Mouse (Mus musculus) forebrain, embryonic 14.5 days (tissue): ENCODE measurements around the gene Iqcn. TPM values are rescaled to one million over a fixed set of nuclear protein-coding genes. Genes with fewer than 3 reads are reported as not detected.

Experiments used
- ATAC-seq: fragments of 200-750 bp; cut with Nextera tagmentation; 2 replicates; pipeline ENCODE4 v1.8.0; 2017; ENCODE audit warnings: mild to moderate bottlenecking, moderate library complexity
- DNase-seq: peaks from one replicate; pipeline ENCODE4 v3.0.0-alpha.2; 2015; ENCODE audit warnings: low spot score
- H3K27ac ChIP-seq: fragments of 300-500 bp; sonication (generic); 2 replicates; pipeline ENCODE4 v1.5.1; 2014; ENCODE audit warnings: low read depth, mild to moderate bottlenecking, control low read depth, low read length, moderate library complexity
- H3K27me3 ChIP-seq: fragments of 300-500 bp; sonication (generic); replicated peaks from 2 replicates; pipeline ENCODE4 v1.6.1; 2014; ENCODE audit warnings: low read length, control low read depth, mixed read lengths; ENCODE audit not compliant: control insufficient read depth, insufficient read depth
- H3K36me3 ChIP-seq: fragments of 300-500 bp; sonication (generic); 2 replicates; pipeline ENCODE4 v1.6.1; 2014; ENCODE audit warnings: low read length, control low read depth; ENCODE audit not compliant: control insufficient read depth, insufficient read depth
- H3K4me1 ChIP-seq: fragments of 300-500 bp; sonication (generic); 2 replicates; pipeline ENCODE4 v1.6.1; 2014; ENCODE audit warnings: antibody characterized with exemption, low read length, control low read depth; ENCODE audit not compliant: control insufficient read depth, insufficient read depth
- H3K4me2 ChIP-seq: fragments of 300-500 bp; sonication (generic); 2 replicates; pipeline ENCODE4 v1.6.1; 2014; ENCODE audit warnings: mild to moderate bottlenecking, control low read depth, low read length
- H3K4me3 ChIP-seq: fragments of 300-500 bp; sonication (generic); 2 replicates; pipeline ENCODE4 v1.5.1; 2014; ENCODE audit warnings: low read depth, low read length, control low read depth
- H3K9ac ChIP-seq: fragments of 300-500 bp; sonication (generic); 2 replicates; pipeline ENCODE4 v1.6.1; 2014; ENCODE audit warnings: mild to moderate bottlenecking, low read length, control low read depth, moderate library complexity
- H3K9me3 ChIP-seq: fragments of 300-500 bp; sonication (generic); replicated peaks from 2 replicates; pipeline ENCODE4 v1.6.1; 2016; ENCODE audit warnings: low read length, control low read depth, mixed read lengths; ENCODE audit not compliant: control insufficient read depth
- WGBS: fragments of 180-500 bp; shearing (Covaris S2); extraction: QIAGEN DNeasy Blood & Tissue Kit; methylation state at CpG from one replicate; pipeline ENCODE4 v1.1.7; 2014; 5-methylcytosine and 5-hydroxymethylcytosine counted together
- polyA plus RNA-seq: library from polyadenylated mRNA; unstranded; fragments of >200 nt; fragmentation: Nextera tagmentation; extraction: Ambion mirVana; gene quantifications from 2 replicates; pipeline ENCODE4 v1.2.1, GENCODE M21; 2014

The Iqcn gene
- polyA plus RNA-seq, 1 experiment from 2014 or later = 0.10 TPM

- WGBS = 59% methylated on average over 10 of the region's 10 CpGs
- Histone ChIP-seq H3K4me2 (peak overlapping the region; percentile 58), H3K27me3 (no peaks in the 10 kb centered on the region), H3K4me3 (peak overlapping the region; percentile 99), H3K4me1 (peaks cover 29% of the 10 kb centered on the region), H3K36me3 (peaks cover 10% of the 10 kb centered on the region; the same call in 1 of the 2 replicates), H3K9me3 (no peaks in the 10 kb centered on the region), H3K27ac (peak overlapping the region; percentile 99), H3K9ac (peak overlapping the region; percentile 99)
- ATAC-seq (no peak), DNase-seq (peak; percentile 30)
These were observed 1.9 kb upstream of the Iqcn start for GRCm38 (mm10) chr8:70701048-70701981.

- Histone ChIP-seq H3K4me1 (peaks cover 20% of the 10 kb centered on the region), H3K36me3 (peaks cover 10% of the 10 kb centered on the region; the same call in 1 of the 2 replicates), H3K4me2 (peak overlapping the region; percentile 58; the same call in 1 of the 2 replicates), H3K4me3 (no peak overlapping the region), H3K9me3 (no peaks in the 10 kb centered on the region), H3K27ac (no peak overlapping the region), H3K27me3 (no peaks in the 10 kb centered on the region), H3K9ac (peak overlapping the region; percentile 35)
- 88% methylated on average over 2 of the region's 2 CpGs for WGBS
- ATAC-seq (no peak), DNase-seq (no peak)
These were observed 1.0 kb upstream of the Iqcn start for GRCm38 (mm10) chr8:70701982-70702841.

- Histone ChIP-seq H3K27ac (no peak overlapping the region), H3K4me2 (peak overlapping the region; percentile 58; the same call in 1 of the 2 replicates), H3K9ac (0 out of 2 replicates have a peak overlapping the region, but pooled peaks have one; percentile 8), H3K4me1 (peaks cover 15% of the 10 kb centered on the region), H3K36me3 (peaks cover 10% of the 10 kb centered on the region; the same call in 1 of the 2 replicates), H3K27me3 (no peaks in the 10 kb centered on the region), H3K9me3 (no peaks in the 10 kb centered on the region), H3K4me3 (no peak overlapping the region)
- 85% methylated on average over 3 of the region's 3 CpGs for WGBS
- DNase-seq (no peak), ATAC-seq (no peak)
These were observed 445 bp upstream of the Iqcn start for GRCm38 (mm10) chr8:70702842-70703182.

GRCm38 (mm10) chr8:70708281-70708680 is 5.0 kb downstream of the Iqcn start:
- WGBS = 96% methylated on average over 14 of the region's 14 CpGs
- Histone ChIP-seq H3K9ac (no peak overlapping the region), H3K4me2 (no peak overlapping the region), H3K4me1 (no peaks in the 10 kb centered on the region), H3K4me3 (no peak overlapping the region), H3K27me3 (no peaks in the 10 kb centered on the region), H3K9me3 (no peaks in the 10 kb centered on the region), H3K27ac (no peak overlapping the region), H3K36me3 (peaks cover 3% of the 10 kb centered on the region; the same call in 1 of the 2 replicates)
- ATAC-seq (no peak), DNase-seq (no peak)

- Histone ChIP-seq H3K4me1 (no peaks in the 10 kb centered on the region), H3K36me3 (no peaks in the 10 kb centered on the region), H3K9ac (no peak overlapping the region), H3K4me2 (no peak overlapping the region), H3K27ac (no peak overlapping the region), H3K4me3 (no peak overlapping the region), H3K27me3 (no peaks in the 10 kb centered on the region), H3K9me3 (no peaks in the 10 kb centered on the region)
- ATAC-seq (no peak), DNase-seq (no peak)
- 89% methylated on average over 9 of the region's 9 CpGs for WGBS
These were observed 6.5 kb downstream of the Iqcn start for GRCm38 (mm10) chr8:70709794-70710193.

- H3K27me3 ChIP-seq = no peaks in the 10 kb centered on the region
- no peaks in the 10 kb centered on the region for H3K9me3 ChIP-seq
- no peaks in the 10 kb centered on the region for H3K4me1 ChIP-seq
- DNase-seq (no peak), ATAC-seq (no peak)
- H3K4me2 ChIP-seq = no peak overlapping the region
- H3K9ac ChIP-seq = no peak overlapping the region
- H3K36me3 ChIP-seq = no peaks in the 10 kb centered on the region
- H3K4me3 ChIP-seq = no peak overlapping the region
- 93% methylated on average over 1 of the region's 1 CpGs for WGBS
- no peak overlapping the region for H3K27ac ChIP-seq
These were observed 7.0 kb downstream of the Iqcn start for GRCm38 (mm10) chr8:70710296-70710695.

GRCm38 (mm10) chr8:70711041-70711440 is 7.8 kb downstream of the Iqcn start:
- ATAC-seq = no peak
- H3K36me3 ChIP-seq = no peaks in the 10 kb centered on the region
- H3K9ac ChIP-seq = no peak overlapping the region
- no peak overlapping the region for H3K4me2 ChIP-seq
- no peaks in the 10 kb centered on the region for H3K9me3 ChIP-seq
- DNase-seq = no peak
- H3K4me3 ChIP-seq = no peak overlapping the region
- no peak overlapping the region for H3K27ac ChIP-seq
- H3K27me3 ChIP-seq = no peaks in the 10 kb centered on the region
- H3K4me1 ChIP-seq = no peaks in the 10 kb centered on the region
- 90% methylated on average over 11 of the region's 11 CpGs for WGBS

GRCm38 (mm10) chr8:70713991-70714390 is 10.7 kb downstream of the Iqcn start:
- Histone ChIP-seq H3K4me1 (no peaks in the 10 kb centered on the region), H3K9ac (no peak overlapping the region), H3K27me3 (no peaks in the 10 kb centered on the region), H3K9me3 (no peaks in the 10 kb centered on the region), H3K27ac (no peak overlapping the region), H3K4me3 (no peak overlapping the region), H3K36me3 (no peaks in the 10 kb centered on the region), H3K4me2 (no peak overlapping the region)
- 82% methylated on average over 7 of the region's 7 CpGs for WGBS
- ATAC-seq (no peak), DNase-seq (no peak)
